Mouse (Mus musculus): ENCODE data around the gene Frmd8.

DNA sequence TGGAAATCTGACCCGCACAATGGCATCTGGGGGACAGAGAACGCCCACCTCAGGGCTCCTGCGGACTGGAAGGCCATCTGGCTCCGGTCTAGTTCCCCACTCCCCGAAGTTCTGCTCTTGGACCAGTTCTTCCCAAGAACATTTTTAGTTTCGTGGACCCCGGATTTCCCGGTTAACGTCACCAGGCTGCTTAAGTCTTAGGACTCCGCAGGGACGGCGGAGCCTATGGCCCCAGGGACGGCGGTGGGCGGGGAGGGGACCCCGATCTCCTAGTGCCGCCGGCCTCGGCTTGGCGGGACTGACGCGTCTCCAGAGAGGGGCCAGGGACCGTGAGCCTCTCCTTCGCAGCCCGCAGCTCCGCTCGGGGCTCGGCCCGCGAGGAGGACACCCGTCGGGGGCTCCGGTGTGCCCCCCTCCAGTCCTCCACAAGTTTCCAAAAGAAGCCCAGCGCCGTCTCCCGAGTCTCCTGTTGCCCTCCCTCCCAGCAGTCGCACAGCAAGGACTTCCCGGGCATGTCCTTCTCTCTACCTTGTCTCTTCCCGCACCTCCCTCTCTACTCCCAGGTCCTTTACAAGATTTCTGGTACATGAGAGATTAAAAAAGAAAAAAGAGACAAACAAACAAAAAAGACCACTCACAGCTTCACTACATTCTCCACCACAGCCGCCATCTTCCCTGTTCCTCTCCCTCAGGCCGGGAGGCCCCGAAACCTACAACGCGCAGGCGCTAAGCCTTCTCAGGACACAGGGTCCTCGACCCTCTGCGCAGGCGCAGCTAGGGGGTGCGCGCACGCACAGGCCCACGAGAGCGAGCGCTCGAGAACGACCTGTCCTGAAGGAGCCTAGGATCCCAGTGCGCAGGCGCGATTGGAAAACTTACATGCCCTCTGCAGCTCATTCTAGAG, 37.3 kb upstream of the Frmd8 start:
- TF ChIP-seq POLR2A (IDR thresholded peaks at IDR 0.05; ENCODE audit: low read depth, low read length) (peak; percentile 89), CTCF (conservative IDR thresholded peaks at IDR 0.05; ENCODE audit: insufficient read depth, insufficient read length, low read depth, low read length) (no peak)

All from kidney, adult 2 months (tissue).